Mouse (Mus musculus) CH12.LX (cell line): ENCODE measurements around the gene Pak2.

Experiments used
- CTCF ChIP-seq, 2 experiments: IDR thresholded peaks in 1 of 2; conservative IDR thresholded peaks in 1 of 2; 2 replicates each; pipeline ENCODE4 v1.5.1; 2011 to 2012; ENCODE audit warnings: low read depth in 2 of 2, low read length in 2 of 2, improper control_type of control experiment in 1 of 2, inconsistent platforms in 1 of 2, mild to moderate bottlenecking in 1 of 2, moderate library complexity in 1 of 2
- ELF1 ChIP-seq: IDR thresholded peaks from 2 replicates; pipeline ENCODE4 v1.6.1; 2014; ENCODE audit warnings: low read depth, mild to moderate bottlenecking, inconsistent platforms, low read length, improper control_type of control experiment
- EP300 ChIP-seq: IDR thresholded peaks from 2 replicates; pipeline ENCODE4 v1.6.1; 2011; ENCODE audit warnings: low read length, improper control_type of control experiment
- GABPA ChIP-seq: IDR thresholded peaks from 2 replicates; pipeline ENCODE4 v1.6.1; 2012; ENCODE audit warnings: low read depth, low read length, improper control_type of control experiment, inconsistent platforms; ENCODE audit not compliant: insufficient replicate concordance
- MAZ ChIP-seq: IDR thresholded peaks from 2 replicates; pipeline ENCODE4 v1.6.1; 2012; ENCODE audit warnings: low read depth, mild to moderate bottlenecking, inconsistent platforms, low read length, improper control_type of control experiment, moderate library complexity
- POLR2A ChIP-seq: IDR thresholded peaks from 2 replicates; pipeline ENCODE4 v1.6.1; 2011; ENCODE audit warnings: low read depth, mild to moderate bottlenecking, improper control_type of control experiment, low read length
- POLR2AphosphoS2 ChIP-seq: IDR thresholded peaks from 2 replicates; pipeline ENCODE4 v1.6.1; 2011; ENCODE audit warnings: low read depth, low read length, improper control_type of control experiment
- USF1 ChIP-seq: IDR thresholded peaks from 2 replicates; pipeline ENCODE4 v1.6.1; 2014; ENCODE audit warnings: low read depth, mild to moderate bottlenecking, inconsistent platforms, low read length, improper control_type of control experiment

GRCm38 (mm10) chr16:32091466-32091865 is 12.3 kb upstream of the Pak2 start:
- TF ChIP-seq USF1 (no peak), EP300 (no peak), POLR2A (no peak), GABPA (no peak), CTCF (conservative IDR thresholded peaks at IDR 0.05 in 1 of 2, IDR thresholded peaks at IDR 0.05 in 1 of 2; ENCODE audit: low read depth in 2 of 2, low read length in 2 of 2) (no peak), MAZ (no peak), POLR2AphosphoS2 (no peak), ELF1 (no peak)
